Mouse (Mus musculus) forebrain, embryonic 15.5 days (tissue): ENCODE results near the gene Ccr2. TPM values are rescaled to one million over a fixed set of nuclear protein-coding genes. Genes with fewer than 3 reads are reported as not detected.

ENCODE experiments used
- ATAC-seq: fragments of 200-750 bp; cut with Nextera tagmentation; replicated peaks from 2 replicates; pipeline ENCODE4 v1.8.0; 2017; ENCODE audit warnings: mild to moderate bottlenecking, moderate TSS enrichment, moderate library complexity
- H3K27ac ChIP-seq: fragments of 300-500 bp; sonication (generic); replicated peaks from 2 replicates; pipeline ENCODE4 v1.5.1; 2015; ENCODE audit warnings: mild to moderate bottlenecking, inconsistent platforms
- H3K27me3 ChIP-seq: fragments of 300-500 bp; sonication (generic); 2 replicates; pipeline ENCODE4 v1.6.1; 2015; ENCODE audit warnings: inconsistent platforms
- H3K36me3 ChIP-seq: fragments of 300-500 bp; sonication (generic); 2 replicates; pipeline ENCODE4 v1.6.1; 2015; ENCODE audit warnings: mild to moderate bottlenecking, inconsistent platforms
- H3K4me1 ChIP-seq: fragments of 300-500 bp; sonication (generic); 2 replicates; pipeline ENCODE4 v1.6.1; 2015; ENCODE audit warnings: inconsistent platforms
- H3K4me2 ChIP-seq: fragments of 300-500 bp; sonication (generic); replicated peaks from 2 replicates; pipeline ENCODE4 v1.6.1; 2015; ENCODE audit warnings: mild to moderate bottlenecking, inconsistent platforms
- H3K4me3 ChIP-seq: fragments of 300-500 bp; sonication (generic); 2 replicates; pipeline ENCODE4 v1.5.1; 2015; ENCODE audit warnings: mild to moderate bottlenecking, inconsistent platforms
- H3K9ac ChIP-seq: fragments of 300-500 bp; sonication (generic); replicated peaks from 2 replicates; pipeline ENCODE4 v1.6.1; 2015; ENCODE audit warnings: mild to moderate bottlenecking, inconsistent platforms
- H3K9me3 ChIP-seq: fragments of 300-500 bp; sonication (generic); 2 replicates; pipeline ENCODE4 v1.6.1; 2016; ENCODE audit warnings: inconsistent platforms
- WGBS: fragments of 180-500 bp; shearing (Covaris S2); methylation state at CpG from one replicate; pipeline ENCODE4 v1.1.7; 2015; ENCODE audit warnings: mixed read lengths; 5-methylcytosine and 5-hydroxymethylcytosine counted together
- polyA plus RNA-seq: library from polyadenylated mRNA; unstranded; fragments of >200 nt; fragmentation: Nextera tagmentation; extraction: Ambion mirVana; gene quantifications from 2 replicates; pipeline ENCODE4 v1.2.1, GENCODE M21; 2015

Ccr2 gene
- polyA plus RNA-seq, 1 experiment from 2014 or later, result 0.18 TPM

DNA sequence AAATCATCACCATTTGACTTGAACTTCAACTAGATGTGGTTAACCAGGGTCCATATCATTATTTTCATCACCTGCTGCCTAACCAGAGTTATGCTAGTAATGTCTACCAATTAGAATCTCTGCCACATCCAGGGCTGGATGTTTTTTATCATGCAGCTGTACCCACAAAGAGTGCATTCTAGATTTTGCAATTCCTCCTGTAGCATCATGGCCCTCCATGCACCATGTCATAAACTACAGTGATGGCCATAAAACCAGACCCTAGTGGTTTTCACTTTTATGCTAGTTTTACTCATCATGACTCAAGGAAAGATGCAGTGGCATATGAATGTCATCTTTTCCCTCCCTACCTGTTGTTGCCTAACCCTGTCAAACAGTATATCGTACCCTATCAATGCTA is 2.6 kb upstream of the Ccr2 start:
- Histone ChIP-seq H3K4me1 (no peaks in the 10 kb centered on the region), H3K36me3 (no peaks in the 10 kb centered on the region), H3K4me3 (no peak overlapping the region), H3K9me3 (no peaks in the 10 kb centered on the region), H3K9ac (no peak overlapping the region), H3K27me3 (no peaks in the 10 kb centered on the region), H3K4me2 (no peak overlapping the region), H3K27ac (no peak overlapping the region)
- 90% methylated on average over 1 of the region's 1 CpGs for WGBS
- no peak for ATAC-seq

DNA sequence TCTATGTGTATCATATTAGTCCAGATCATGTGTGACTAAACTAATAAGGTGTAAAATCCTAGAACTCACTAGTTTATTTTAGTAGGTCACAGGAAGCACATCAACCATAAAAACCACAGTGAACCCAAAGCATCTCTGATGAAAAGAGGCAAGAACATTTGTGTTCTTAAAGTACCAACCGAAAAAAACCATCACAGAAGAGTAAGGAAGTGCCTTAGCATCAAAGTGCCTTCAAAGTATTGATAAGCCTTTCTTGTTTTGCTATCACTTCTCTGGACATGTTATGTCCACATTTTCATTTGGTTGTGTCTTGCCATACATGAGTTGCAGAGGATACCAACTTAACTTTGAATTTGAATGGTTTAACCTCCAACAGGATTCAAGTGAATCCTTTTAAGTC is 1.4 kb upstream of the Ccr2 start:
- 92% methylated on average over 1 of the region's 1 CpGs for whole genome bisulfite sequencing
- H3K4me2 ChIP-seq, result no peak overlapping the region
- no peaks in the 10 kb centered on the region for H3K9me3 ChIP-seq
- no peak overlapping the region for H3K27ac ChIP-seq
- no peak for ATAC-seq
- H3K9ac ChIP-seq, result no peak overlapping the region
- no peaks in the 10 kb centered on the region for H3K27me3 ChIP-seq
- H3K4me3 ChIP-seq, result no peak overlapping the region
- H3K36me3 ChIP-seq, result no peaks in the 10 kb centered on the region
- H3K4me1 ChIP-seq, result no peaks in the 10 kb centered on the region

DNA sequence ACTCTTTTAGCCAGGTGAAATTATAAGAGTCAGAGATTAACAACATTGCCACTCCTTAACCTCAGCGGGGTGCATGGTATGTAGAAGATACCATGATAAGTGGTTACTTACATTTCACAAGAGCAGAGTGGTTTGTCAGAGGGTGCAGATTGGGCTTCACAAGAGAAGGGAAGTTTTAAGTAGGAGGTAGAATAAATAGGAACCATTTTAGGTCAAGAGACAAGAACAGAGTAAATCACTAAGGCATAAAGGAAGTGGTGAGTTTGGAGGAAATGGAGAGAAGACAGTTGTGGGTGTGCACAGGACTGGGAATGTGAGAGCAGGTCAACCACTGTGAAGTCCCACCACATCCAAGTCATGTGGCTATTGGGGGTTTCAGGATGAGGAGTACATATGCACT is 1.4 kb downstream of the Ccr2 start:
- Histone ChIP-seq H3K4me3 (no peak overlapping the region), H3K9ac (no peak overlapping the region), H3K4me1 (no peaks in the 10 kb centered on the region), H3K27me3 (no peaks in the 10 kb centered on the region), H3K36me3 (no peaks in the 10 kb centered on the region), H3K4me2 (no peak overlapping the region), H3K9me3 (no peaks in the 10 kb centered on the region), H3K27ac (no peak overlapping the region)
- no peak for ATAC-seq
- WGBS, result 85% methylated on average over 1 of the region's 1 CpGs

DNA sequence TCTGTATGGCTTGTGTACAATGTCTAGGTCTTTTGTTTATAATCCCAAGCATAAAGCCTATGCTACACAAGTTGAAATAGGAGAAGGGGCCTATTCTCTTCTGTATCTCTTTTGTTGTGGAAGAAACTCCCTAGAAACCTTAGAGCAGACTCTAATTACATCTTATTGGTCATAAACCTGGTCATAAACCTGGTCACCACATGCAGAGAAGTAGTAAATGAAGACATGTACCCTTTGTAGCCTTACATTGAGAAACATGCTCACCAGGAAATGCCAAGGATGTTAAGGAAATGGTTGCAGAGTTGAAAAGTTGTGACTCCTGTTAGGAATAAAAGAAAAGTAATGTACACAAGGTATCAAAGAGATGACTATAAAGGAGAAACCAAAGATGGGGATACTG is 3.4 kb downstream of the Ccr2 start:
- Histone ChIP-seq H3K4me3 (no peak overlapping the region), H3K27me3 (no peaks in the 10 kb centered on the region), H3K27ac (no peak overlapping the region), H3K4me1 (no peaks in the 10 kb centered on the region), H3K36me3 (no peaks in the 10 kb centered on the region), H3K9ac (no peak overlapping the region), H3K4me2 (no peak overlapping the region), H3K9me3 (no peaks in the 10 kb centered on the region)
- ATAC-seq, result no peak

DNA sequence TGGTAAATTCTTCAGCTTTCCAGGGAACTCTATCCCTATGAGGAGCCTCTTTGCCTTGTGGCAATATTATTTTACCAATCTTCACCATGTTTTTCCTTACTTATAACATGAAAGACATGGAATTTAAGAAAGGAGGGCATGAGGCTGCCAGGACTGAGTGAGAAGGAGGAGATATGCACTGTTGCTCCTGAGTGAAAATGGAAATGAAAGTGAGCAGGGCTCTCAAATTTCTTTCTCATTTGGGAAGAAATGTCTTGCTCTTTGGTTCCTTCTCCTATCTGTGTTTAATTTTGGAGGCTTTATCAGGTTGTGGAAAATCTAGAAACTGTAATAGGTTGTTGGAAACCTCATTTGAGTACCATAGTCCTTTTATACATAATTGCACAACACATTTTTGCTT is 5.5 kb downstream of the Ccr2 start:
- Histone ChIP-seq H3K27ac (no peak overlapping the region), H3K36me3 (no peaks in the 10 kb centered on the region), H3K27me3 (no peaks in the 10 kb centered on the region), H3K9me3 (no peaks in the 10 kb centered on the region), H3K4me3 (no peak overlapping the region), H3K4me2 (no peak overlapping the region), H3K9ac (no peak overlapping the region), H3K4me1 (no peaks in the 10 kb centered on the region)
- ATAC-seq, result no peak

DNA sequence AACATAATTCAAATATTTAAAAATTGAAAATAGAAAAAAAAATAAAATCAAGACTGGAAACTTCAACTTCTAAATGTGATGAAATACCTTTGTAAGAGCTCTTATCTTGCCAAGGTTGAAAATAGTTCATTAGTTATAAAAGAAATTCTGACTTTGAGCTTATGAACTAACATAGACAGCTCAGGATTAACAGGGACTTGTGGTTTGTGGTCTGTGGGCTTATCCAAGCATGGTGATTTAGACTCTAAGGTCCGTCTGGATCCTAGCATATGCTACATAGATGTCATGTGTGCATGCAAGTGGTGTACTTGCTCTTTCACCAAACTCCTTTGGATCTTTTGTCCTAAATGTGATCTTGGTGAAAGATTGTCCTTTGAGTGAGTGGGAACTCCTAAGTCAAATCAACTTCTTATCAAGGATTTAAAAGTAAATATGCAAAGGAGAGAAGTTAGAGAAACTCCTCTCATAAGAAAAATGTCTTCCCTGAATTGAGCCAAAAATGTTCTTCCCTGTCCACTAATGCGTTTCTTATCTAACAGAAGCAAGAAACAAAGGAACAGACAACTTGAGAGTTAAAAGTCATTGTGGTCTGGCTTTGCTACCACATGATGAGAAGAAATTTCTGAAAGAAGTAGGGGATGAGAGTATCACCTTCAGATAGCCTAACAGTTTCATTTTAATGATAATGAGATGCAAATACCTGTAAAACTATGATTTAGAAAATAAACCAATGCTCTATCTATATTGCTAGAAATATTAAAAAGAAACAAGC is 6.8 kb downstream of the Ccr2 start:
- 68% methylated on average over 2 of the region's 2 CpGs for WGBS
- no peak for ATAC-seq
- H3K9ac ChIP-seq, result no peak overlapping the region

DNA sequence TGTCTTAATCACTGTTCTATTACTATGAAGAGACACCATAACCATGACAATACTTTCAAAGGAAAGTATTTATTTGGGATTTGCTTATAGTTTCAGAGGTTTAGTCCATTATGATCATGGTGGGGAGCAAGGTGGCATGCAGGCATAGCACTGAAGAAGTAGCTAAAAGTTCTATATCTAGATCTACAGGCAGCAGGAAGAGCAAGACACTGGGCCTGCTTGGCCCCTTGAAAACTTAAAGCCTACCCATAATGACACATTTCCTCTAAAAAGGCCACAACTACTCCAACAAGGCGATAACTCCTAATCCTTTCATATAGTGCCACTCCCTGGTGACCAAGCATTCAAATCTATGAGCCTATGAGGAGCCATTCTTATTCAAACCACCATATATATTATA is 10.2 kb downstream of the Ccr2 start:
- no peaks in the 10 kb centered on the region for H3K9me3 ChIP-seq
- H3K4me1 ChIP-seq, result no peaks in the 10 kb centered on the region
- 83% methylated on average over 1 of the region's 1 CpGs for WGBS

More for the DNA sequence above, 6.8 kb downstream of the Ccr2 start:
- no peaks in the 10 kb centered on the region for H3K9me3 ChIP-seq
- no peaks in the 10 kb centered on the region for H3K36me3 ChIP-seq
- H3K27me3 ChIP-seq, result no peaks in the 10 kb centered on the region
- no peak overlapping the region for H3K4me3 ChIP-seq
- H3K4me2 ChIP-seq, result no peak overlapping the region
- H3K27ac ChIP-seq, result no peak overlapping the region
- no peaks in the 10 kb centered on the region for H3K4me1 ChIP-seq

DNA sequence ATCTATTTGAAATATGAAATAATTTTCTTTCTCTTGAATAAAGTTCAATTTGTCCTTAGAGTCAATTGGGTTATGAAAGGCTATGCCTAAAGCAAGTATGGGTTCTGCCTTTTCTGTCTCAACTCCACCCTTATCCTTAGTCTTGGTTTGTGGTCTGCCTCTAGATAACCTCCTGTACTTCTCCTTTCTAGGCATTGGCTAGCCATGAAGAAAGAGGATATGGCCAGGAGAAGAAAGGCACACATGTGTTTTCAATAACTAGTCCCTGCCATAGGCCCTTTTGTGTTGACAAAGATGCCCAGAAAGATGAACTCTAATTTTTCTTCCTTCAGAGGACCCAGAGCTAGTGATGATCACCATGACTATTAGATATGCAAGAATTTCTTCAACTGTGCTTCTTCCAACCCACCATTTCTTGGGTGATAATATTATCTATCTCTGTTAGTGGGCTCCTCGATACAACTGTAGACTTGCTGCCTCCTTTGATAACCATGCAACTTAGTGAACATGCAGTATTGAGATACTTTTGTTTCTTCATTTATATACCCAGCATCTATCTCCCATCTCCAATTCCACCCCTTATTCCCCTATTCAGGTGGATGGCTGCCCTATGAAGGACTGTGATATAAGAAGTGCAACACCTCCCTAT is 11.0 kb downstream of the Ccr2 start:
- no peak for ATAC-seq
- H3K27ac ChIP-seq, result no peak overlapping the region
- no peak overlapping the region for H3K9ac ChIP-seq
- H3K36me3 ChIP-seq, result no peaks in the 10 kb centered on the region
- no peaks in the 10 kb centered on the region for H3K9me3 ChIP-seq
- no peak overlapping the region for H3K4me3 ChIP-seq
- H3K4me2 ChIP-seq, result no peak overlapping the region
- no peaks in the 10 kb centered on the region for H3K4me1 ChIP-seq
- H3K27me3 ChIP-seq, result no peaks in the 10 kb centered on the region
- 82% methylated on average over 1 of the region's 1 CpGs for WGBS

More for the DNA sequence above, 10.2 kb downstream of the Ccr2 start:
- H3K27me3 ChIP-seq, result no peaks in the 10 kb centered on the region
- H3K4me2 ChIP-seq, result no peak overlapping the region
- H3K27ac ChIP-seq, result no peak overlapping the region
- no peak for ATAC-seq
- H3K4me3 ChIP-seq, result no peak overlapping the region
- no peaks in the 10 kb centered on the region for H3K36me3 ChIP-seq
- no peak overlapping the region for H3K9ac ChIP-seq

DNA sequence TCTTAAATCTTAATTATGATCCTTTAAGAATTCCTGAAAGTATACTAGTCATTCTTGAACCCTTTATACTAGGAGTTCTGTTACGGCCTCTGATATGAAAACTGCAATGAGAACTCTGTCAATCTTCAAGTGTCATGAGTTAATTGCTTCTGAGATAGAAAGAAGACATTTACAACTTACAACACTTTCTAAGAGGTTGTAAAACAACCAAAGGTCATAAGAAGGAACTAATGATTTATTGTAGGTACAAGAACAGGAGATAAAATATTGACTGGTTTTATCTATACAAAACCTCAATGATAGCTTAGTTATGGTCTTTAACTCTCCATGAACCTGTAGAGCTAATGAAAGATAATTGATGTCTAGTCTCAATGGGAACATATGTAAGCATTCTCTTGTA is 12.0 kb downstream of the Ccr2 start:
- no peaks in the 10 kb centered on the region for H3K4me1 ChIP-seq
- ATAC-seq, result no peak
- WGBS, result 91% methylated on average over 1 of the region's 1 CpGs
- no peak overlapping the region for H3K27ac ChIP-seq
- H3K36me3 ChIP-seq, result no peaks in the 10 kb centered on the region
- H3K4me2 ChIP-seq, result no peak overlapping the region
- no peaks in the 10 kb centered on the region for H3K27me3 ChIP-seq
- no peaks in the 10 kb centered on the region for H3K9me3 ChIP-seq
- H3K4me3 ChIP-seq, result no peak overlapping the region
- no peak overlapping the region for H3K9ac ChIP-seq

DNA sequence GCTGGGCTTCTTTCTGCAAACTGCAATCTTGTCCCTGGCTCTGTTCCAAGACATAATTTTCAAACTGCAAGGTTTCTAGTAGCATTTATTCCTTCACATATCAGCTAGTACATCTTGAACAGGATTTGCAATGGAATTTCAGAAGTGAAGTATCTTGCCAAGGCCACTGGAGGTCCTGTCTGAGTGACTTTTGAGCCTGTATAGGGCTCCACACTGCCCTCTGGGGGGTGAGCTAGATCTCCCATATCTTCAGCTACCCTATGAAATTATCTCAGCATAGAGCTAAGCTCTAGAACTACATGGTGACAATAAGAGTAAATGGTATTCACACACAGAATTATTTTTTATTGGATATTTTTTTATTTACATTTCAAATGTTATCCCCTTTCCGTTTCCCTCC is 16.7 kb downstream of the Ccr2 start:
- H3K4me1 ChIP-seq, result no peaks in the 10 kb centered on the region
- no peak for ATAC-seq
- 96% methylated on average over 1 of the region's 1 CpGs for WGBS

DNA sequence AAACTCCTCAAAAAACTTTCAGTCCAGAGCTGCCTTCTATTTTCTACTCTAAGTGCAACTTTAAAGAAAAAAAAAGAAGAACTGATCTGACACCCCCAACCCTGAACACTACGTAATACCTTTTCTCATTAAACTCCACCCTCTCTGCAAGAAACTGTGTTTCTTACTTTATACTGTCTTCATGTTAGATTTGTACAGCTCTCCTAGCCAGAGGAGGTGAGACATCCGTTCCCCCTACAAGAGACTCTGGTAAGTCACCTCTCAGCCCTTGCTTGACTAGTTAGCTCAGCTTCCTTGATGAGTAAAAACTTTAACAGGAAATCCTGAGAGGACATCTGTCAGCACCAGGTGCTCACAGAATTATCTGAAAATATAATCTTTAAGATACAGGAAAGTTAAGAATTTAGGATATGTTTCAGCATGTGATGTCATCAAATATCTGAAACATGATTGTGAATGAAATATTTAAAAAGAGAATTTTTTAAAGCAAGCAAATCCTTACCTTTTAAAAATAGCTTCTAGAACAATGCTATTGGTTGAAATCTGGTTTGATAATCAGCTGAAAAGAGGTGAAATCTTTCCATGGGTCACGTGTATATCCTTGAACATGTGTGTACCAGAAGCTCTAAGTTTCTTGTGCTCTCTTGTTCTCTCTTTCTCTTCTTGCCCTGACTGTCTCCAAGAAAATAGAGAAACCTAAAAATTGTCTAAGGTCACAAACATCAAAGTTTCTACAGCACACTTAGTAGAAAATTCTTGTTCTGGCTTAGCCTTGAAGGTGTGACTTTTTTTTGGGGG is 19.8 kb downstream of the Ccr2 start, which contains the start of gene Ccr5:
Gene Ccr5, plus strand, starts transcription at position 157 of the 798 bp plus-strand sequence.
- no peak for ATAC-seq
- Histone ChIP-seq H3K9me3 (no peaks in the 10 kb centered on the region), H3K36me3 (no peaks in the 10 kb centered on the region)

More for the DNA sequence above, 16.7 kb downstream of the Ccr2 start:
- H3K9ac ChIP-seq, result no peak overlapping the region
- H3K27ac ChIP-seq, result no peak overlapping the region
- no peak overlapping the region for H3K4me2 ChIP-seq
- no peaks in the 10 kb centered on the region for H3K27me3 ChIP-seq
- no peak overlapping the region for H3K4me3 ChIP-seq
- no peaks in the 10 kb centered on the region for H3K9me3 ChIP-seq
- no peaks in the 10 kb centered on the region for H3K36me3 ChIP-seq

DNA sequence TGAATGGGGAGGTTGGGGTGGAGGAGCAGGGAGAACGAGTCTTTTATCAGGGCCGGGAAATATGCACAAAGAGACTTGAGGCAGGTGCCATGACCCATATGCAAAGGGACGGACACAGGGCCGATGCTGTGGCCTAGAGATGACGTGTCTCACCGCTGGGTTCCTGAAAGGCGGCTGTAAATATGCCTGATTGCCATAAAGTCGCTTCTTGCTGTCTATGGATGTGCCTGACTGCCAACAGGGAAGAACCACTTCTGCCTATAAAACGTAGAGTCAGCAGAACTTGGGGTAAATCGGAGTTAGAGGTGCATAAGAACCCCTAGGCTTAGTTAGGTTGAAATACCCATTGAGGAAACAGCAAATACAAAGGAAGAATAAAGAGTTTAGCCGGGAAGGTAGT is 23.8 kb downstream of the Ccr2 start:
- Histone ChIP-seq H3K27me3 (no peaks in the 10 kb centered on the region), H3K4me1 (no peaks in the 10 kb centered on the region), H3K4me2 (no peak overlapping the region), H3K4me3 (no peak overlapping the region), H3K36me3 (no peaks in the 10 kb centered on the region), H3K9ac (no peak overlapping the region), H3K9me3 (no peaks in the 10 kb centered on the region), H3K27ac (no peak overlapping the region)
- ATAC-seq, result no peak
- 82% methylated on average over 11 of the region's 11 CpGs for WGBS

More for the DNA sequence above, 19.8 kb downstream of the Ccr2 start, which contains the start of gene Ccr5:
- Histone ChIP-seq H3K4me3 (no peak within 1 kb of the TSS), H3K4me2 (no peak within 1 kb of the TSS), H3K4me1 (no peaks in the 10 kb centered on the region), H3K27me3 (no peaks in the 10 kb centered on the region), H3K27ac (no peak within 1 kb of the TSS), H3K9ac (no peak within 1 kb of the TSS)
- WGBS, result 87% methylated on average over 3 of the region's 3 CpGs
